Mouse (Mus musculus) midbrain, embryonic 16.5 days (tissue): ENCODE data around the gene Rbfox1. TPM values are rescaled to one million over a fixed set of nuclear protein-coding genes. Genes with fewer than 3 reads are reported as not detected.

Source experiments
- ATAC-seq: fragments of 200-750 bp; cut with Nextera tagmentation; 2 replicates; pipeline ENCODE4 v1.8.0; 2017; ENCODE audit warnings: moderate TSS enrichment
- H3K27ac ChIP-seq: fragments of 300-500 bp; sonication (generic); 2 replicates; pipeline ENCODE4 v1.5.1; 2014; ENCODE audit warnings: mild to moderate bottlenecking, low read length, mixed read lengths
- H3K27me3 ChIP-seq: fragments of 300-500 bp; sonication (generic); 2 replicates; pipeline ENCODE4 v1.6.1; 2014; ENCODE audit warnings: low read depth, low read length, mixed read lengths; ENCODE audit not compliant: control insufficient read depth, insufficient read depth
- H3K36me3 ChIP-seq: fragments of 300-500 bp; sonication (generic); 2 replicates; pipeline ENCODE4 v1.6.1; 2014; ENCODE audit warnings: mild to moderate bottlenecking, low read length, moderate library complexity, mixed read lengths; ENCODE audit not compliant: control insufficient read depth, insufficient read depth
- H3K4me1 ChIP-seq: fragments of 300-500 bp; sonication (generic); 2 replicates; pipeline ENCODE4 v1.6.1; 2014; ENCODE audit warnings: mild to moderate bottlenecking, low read length, mixed read lengths; ENCODE audit not compliant: control insufficient read depth, insufficient read depth
- H3K4me2 ChIP-seq: fragments of 300-500 bp; sonication (generic); 2 replicates; pipeline ENCODE4 v1.6.1; 2014; ENCODE audit warnings: mild to moderate bottlenecking, low read length, mixed read lengths
- H3K4me3 ChIP-seq: fragments of 300-500 bp; sonication (generic); 2 replicates; pipeline ENCODE4 v1.5.1; 2014; ENCODE audit warnings: low read depth, mild to moderate bottlenecking, low read length, moderate library complexity, mixed read lengths
- H3K9ac ChIP-seq: fragments of 300-500 bp; sonication (generic); 2 replicates; pipeline ENCODE4 v1.6.1; 2014; ENCODE audit warnings: low read depth, low read length, mixed read lengths
- H3K9me3 ChIP-seq: fragments of 300-500 bp; sonication (generic); replicated peaks from 2 replicates; pipeline ENCODE4 v1.6.1; 2014; ENCODE audit warnings: mild to moderate bottlenecking, low read length, mixed read lengths; ENCODE audit not compliant: control insufficient read depth, poor library complexity, severe bottlenecking
- WGBS: fragments of 180-500 bp; shearing (Covaris S2); extraction: QIAGEN DNeasy Blood & Tissue Kit; methylation state at CpG from one replicate; pipeline ENCODE4 v1.1.7; 2014; 5-methylcytosine and 5-hydroxymethylcytosine counted together
- polyA plus RNA-seq: library from polyadenylated mRNA; unstranded; fragments of >200 nt; fragmentation: Nextera tagmentation; extraction: Ambion mirVana; gene quantifications from 2 replicates; pipeline ENCODE4 v1.2.1, GENCODE M21; 2015

Rbfox1 gene
- polyA plus RNA-seq, 1 experiment from 2014 or later = 259 TPM

GRCm38 (mm10) chr16:7140909-7141308 lies 1255.8 kb downstream of the Rbfox1 start:
- H3K4me1 ChIP-seq = peaks cover 14% of the 10 kb centered on the region
- 36% methylated on average over 8 of the region's 8 CpGs for WGBS
- H3K27me3 ChIP-seq = no peaks in the 10 kb centered on the region
- H3K4me2 ChIP-seq = no peak overlapping the region
- H3K9ac ChIP-seq = no peak overlapping the region
- no peak for ATAC-seq
- peak overlapping the region; percentile 63 for H3K27ac ChIP-seq
- H3K4me3 ChIP-seq = no peak overlapping the region
- no peaks in the 10 kb centered on the region for H3K9me3 ChIP-seq
- no peaks in the 10 kb centered on the region for H3K36me3 ChIP-seq

DNA sequence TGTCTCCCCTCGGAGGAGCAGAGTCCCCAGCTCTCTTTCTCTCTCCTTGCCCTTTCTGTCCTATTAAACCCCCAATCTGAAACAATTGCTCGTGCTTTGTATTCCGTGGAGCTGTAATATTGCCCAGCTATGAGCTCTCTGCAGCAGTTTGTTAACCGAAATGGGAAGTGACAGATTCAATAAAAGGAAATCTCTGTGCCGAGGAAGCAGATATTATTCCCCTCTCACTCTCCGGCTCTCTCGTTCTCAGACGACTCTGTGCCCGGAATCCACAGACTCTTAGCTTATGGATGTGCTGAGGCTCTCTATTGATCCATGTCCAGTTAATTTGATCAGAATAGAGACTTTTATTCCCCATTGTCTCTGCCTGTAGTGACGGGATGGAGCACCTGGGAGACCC lies 1260.3 kb downstream of the Rbfox1 start:
- 26% methylated on average over 10 of the region's 10 CpGs for WGBS
- no peak for ATAC-seq
- Histone ChIP-seq H3K9ac (0 out of 2 replicates have a peak overlapping the region, but pooled peaks have one; percentile 23), H3K9me3 (no peaks in the 10 kb centered on the region), H3K4me1 (peaks cover 56% of the 10 kb centered on the region), H3K4me2 (peak overlapping the region; percentile 12; the same call in 1 of the 2 replicates), H3K27ac (no peak overlapping the region; the same call in 1 of the 2 replicates), H3K4me3 (no peak overlapping the region), H3K36me3 (no peaks in the 10 kb centered on the region), H3K27me3 (no peaks in the 10 kb centered on the region)

GRCm38 (mm10) chr16:7146454-7146853 lies 1261.3 kb downstream of the Rbfox1 start:
- H3K36me3 ChIP-seq = no peaks in the 10 kb centered on the region
- WGBS = 17% methylated on average over 6 of the region's 6 CpGs
- peak overlapping the region; percentile 23; the same call in 1 of the 2 replicates for H3K9ac ChIP-seq
- peak overlapping the region; percentile 25 for H3K27ac ChIP-seq
- peaks cover 55% of the 10 kb centered on the region for H3K4me1 ChIP-seq
- ATAC-seq = no peak
- no peaks in the 10 kb centered on the region for H3K9me3 ChIP-seq
- H3K27me3 ChIP-seq = no peaks in the 10 kb centered on the region
- no peak overlapping the region for H3K4me3 ChIP-seq
- no peak overlapping the region for H3K4me2 ChIP-seq

- 59% methylated on average over 2 of the region's 2 CpGs for WGBS
- Histone ChIP-seq H3K4me1 (peaks cover 64% of the 10 kb centered on the region), H3K27me3 (no peaks in the 10 kb centered on the region), H3K36me3 (no peaks in the 10 kb centered on the region), H3K4me3 (no peak overlapping the region), H3K9me3 (no peaks in the 10 kb centered on the region), H3K4me2 (no peak overlapping the region), H3K27ac (no peak overlapping the region), H3K9ac (no peak overlapping the region)
- no peak for ATAC-seq
These were observed 1262.7 kb downstream of the Rbfox1 start for GRCm38 (mm10) chr16:7147884-7148283.

DNA sequence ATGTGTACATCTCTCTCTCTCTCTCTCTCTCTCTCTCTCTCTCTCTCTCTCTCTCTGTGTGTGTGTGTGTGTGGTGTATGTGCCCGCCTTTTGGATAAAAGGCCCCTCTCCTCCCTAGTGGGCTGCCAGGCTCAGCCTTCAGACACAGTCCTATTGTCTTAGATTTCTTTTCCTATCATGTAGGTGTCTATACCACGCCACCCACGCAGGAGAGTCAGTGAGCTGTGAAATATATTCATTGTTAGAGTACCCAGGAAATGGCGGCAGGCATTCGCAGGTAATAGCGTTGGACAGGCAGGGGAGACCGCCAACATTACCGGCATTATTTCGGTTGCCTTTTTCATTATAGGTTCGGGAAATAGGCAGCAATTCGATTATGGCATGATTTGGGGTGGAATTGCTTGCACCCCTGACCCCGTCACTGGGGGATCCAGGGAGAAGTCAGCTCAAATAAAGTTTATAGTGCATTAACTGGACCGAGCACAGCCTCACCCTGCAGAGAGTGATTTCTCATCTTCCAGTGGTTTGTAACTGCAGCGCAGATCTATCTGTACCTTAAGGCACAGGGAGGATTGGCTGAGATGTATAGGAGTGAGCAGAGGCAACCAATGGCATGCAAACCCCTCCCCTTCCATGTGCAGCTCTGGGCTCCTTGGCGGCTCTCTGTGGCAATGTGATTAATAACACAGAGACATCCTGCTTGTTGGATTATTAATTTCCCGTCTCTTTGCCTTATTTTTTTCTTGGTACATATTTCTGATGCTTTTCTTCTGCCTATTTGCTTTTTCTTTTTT lies 1264.1 kb downstream of the Rbfox1 start:
- no peaks in the 10 kb centered on the region for H3K9me3 ChIP-seq
- 54% methylated on average over 16 of the region's 16 CpGs for WGBS
- peak overlapping the region; percentile 46 for H3K4me2 ChIP-seq
- no peaks in the 10 kb centered on the region for H3K27me3 ChIP-seq
- H3K36me3 ChIP-seq = no peaks in the 10 kb centered on the region
- H3K9ac ChIP-seq = no peak overlapping the region
- peak; percentile 88 for ATAC-seq
- H3K27ac ChIP-seq = peak overlapping the region; percentile 51
- peaks cover 65% of the 10 kb centered on the region for H3K4me1 ChIP-seq
- H3K4me3 ChIP-seq = peak overlapping the region; percentile 22

- ATAC-seq = no peak
- Histone ChIP-seq H3K4me2 (peak overlapping the region; percentile 46), H3K36me3 (no peaks in the 10 kb centered on the region), H3K4me1 (peaks cover 63% of the 10 kb centered on the region), H3K9me3 (no peaks in the 10 kb centered on the region), H3K9ac (peak overlapping the region; percentile 43), H3K4me3 (peak overlapping the region; percentile 22), H3K27me3 (no peaks in the 10 kb centered on the region), H3K27ac (peak overlapping the region; percentile 50)
- whole genome bisulfite sequencing = 46% methylated on average over 8 of the region's 8 CpGs
These were observed 1265.1 kb downstream of the Rbfox1 start for GRCm38 (mm10) chr16:7150201-7150791.

DNA sequence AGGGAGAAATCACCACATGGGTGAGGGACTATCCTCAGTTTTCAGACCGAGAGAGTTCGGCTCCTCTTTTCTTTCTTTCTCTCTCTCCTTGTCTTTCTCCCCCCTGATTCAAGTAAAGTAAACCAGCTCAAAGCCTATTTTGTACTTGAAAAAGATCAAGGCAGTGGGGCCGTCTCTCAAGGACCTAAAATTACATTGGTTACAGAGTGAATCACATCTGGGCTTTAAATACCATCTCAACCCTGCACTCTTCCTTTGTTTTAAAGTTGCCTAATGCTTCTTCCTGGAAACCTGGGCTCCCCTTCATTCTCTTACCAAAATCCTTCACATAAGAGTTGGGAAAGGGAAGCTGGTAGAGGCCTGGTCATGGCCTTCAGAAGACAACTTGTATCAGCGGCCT lies 1267.2 kb downstream of the Rbfox1 start:
- Histone ChIP-seq H3K4me2 (peak overlapping the region; percentile 28), H3K4me3 (no peak overlapping the region), H3K9me3 (no peaks in the 10 kb centered on the region), H3K36me3 (no peaks in the 10 kb centered on the region), H3K27ac (peak overlapping the region; percentile 54), H3K9ac (no peak overlapping the region), H3K4me1 (peaks cover 45% of the 10 kb centered on the region), H3K27me3 (no peaks in the 10 kb centered on the region)
- WGBS = 76% methylated on average over 4 of the region's 4 CpGs
- ATAC-seq = no peak

GRCm38 (mm10) chr16:7154671-7155070 lies 1269.5 kb downstream of the Rbfox1 start:
- H3K4me2 ChIP-seq = no peak overlapping the region
- H3K36me3 ChIP-seq = no peaks in the 10 kb centered on the region
- H3K9ac ChIP-seq = no peak overlapping the region
- no peak for ATAC-seq
- no peaks in the 10 kb centered on the region for H3K9me3 ChIP-seq
- no peaks in the 10 kb centered on the region for H3K27me3 ChIP-seq
- WGBS = 74% methylated on average over 3 of the region's 3 CpGs
- H3K4me1 ChIP-seq = peaks cover 46% of the 10 kb centered on the region
- H3K4me3 ChIP-seq = no peak overlapping the region
- H3K27ac ChIP-seq = no peak overlapping the region
